Mouse (Mus musculus) brown adipose tissue, adult 24 weeks (tissue): ENCODE data around the gene 1700016H13Rik. TPM values are rescaled to one million over a fixed set of nuclear protein-coding genes. Genes with fewer than 3 reads are reported as not detected.

Experiments
- H3K27ac ChIP-seq: fragments of 200-500 bp; replicated peaks from 2 replicates; pipeline ENCODE4 v1.5.1; 2012; ENCODE audit warnings: low read depth, mild to moderate bottlenecking, low read length
- H3K4me1 ChIP-seq: fragments of 200-500 bp; 2 replicates; pipeline ENCODE4 v1.6.1; 2012; ENCODE audit warnings: low read length, mixed read lengths; ENCODE audit not compliant: control insufficient read depth, insufficient read depth, insufficient read length
- H3K4me3 ChIP-seq: fragments of 200-500 bp; 2 replicates; pipeline ENCODE4 v1.5.1; 2012; ENCODE audit warnings: low read depth, mild to moderate bottlenecking, low read length, moderate library complexity; ENCODE audit not compliant: insufficient read depth
- polyA plus RNA-seq: library from polyadenylated mRNA; stranded (reverse); fragments of >200 nt; gene quantifications from 2 replicates; pipeline ENCODE4 v1.2.4, GENCODE M21; 2012; ENCODE audit not compliant: missing spikeins, insufficient read depth, insufficient read length

Gene 1700016H13Rik
- polyA plus RNA-seq, 1 experiment: not detected

DNA sequence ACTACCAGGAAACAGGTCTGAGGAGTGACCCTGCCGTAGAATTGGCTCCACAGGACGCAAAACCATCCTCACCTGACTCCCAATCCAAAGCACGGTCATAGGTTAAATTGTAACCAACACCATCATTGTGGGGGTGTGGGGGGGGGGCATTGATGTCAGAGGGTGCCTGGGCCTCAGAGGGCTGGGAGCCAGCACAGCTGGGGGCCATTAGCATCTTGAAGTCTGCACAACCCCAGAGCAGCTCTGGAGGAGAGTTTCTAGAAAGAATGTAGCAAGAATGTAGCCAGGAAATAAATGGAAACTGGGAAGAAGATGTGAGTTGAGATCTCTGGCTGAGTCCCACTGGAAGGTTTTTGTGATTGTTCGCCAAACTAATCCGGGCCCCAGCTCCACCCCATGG lies 56.9 kb downstream of the 1700016H13Rik start:
- Histone ChIP-seq H3K4me3 (no peak overlapping the region), H3K4me1 (no peaks in the 10 kb centered on the region), H3K27ac (no peak overlapping the region)

DNA sequence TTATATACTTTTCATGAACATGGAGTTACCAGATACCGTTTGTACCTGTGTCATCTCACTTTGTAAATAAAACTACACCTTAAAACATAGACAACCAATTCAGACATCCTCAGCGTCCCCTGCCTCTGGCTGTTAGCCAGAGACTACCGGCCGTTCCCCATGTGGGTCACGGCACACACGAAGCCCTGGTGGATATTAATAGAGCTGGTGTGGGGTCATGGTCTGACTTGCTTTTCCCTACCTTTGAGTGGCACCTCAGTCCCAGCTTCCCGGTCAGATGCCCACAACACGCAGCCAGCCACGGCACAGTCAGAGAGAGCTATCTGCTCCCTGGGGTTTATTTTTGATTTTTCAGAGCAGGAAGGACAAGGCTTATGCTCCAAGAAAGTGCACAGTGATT lies 57.5 kb downstream of the 1700016H13Rik start:
- no peak overlapping the region for H3K4me3 ChIP-seq

More for the DNA sequence above, 57.5 kb downstream of the 1700016H13Rik start:
- H3K27ac ChIP-seq: no peak overlapping the region
- no peaks in the 10 kb centered on the region for H3K4me1 ChIP-seq

Other genes starting within 250 kb of the 1700016H13Rik start
- 0.83 and 1.1 TPM in 2 replicates for gene Ptpn13, start 230.8 kb downstream of the 1700016H13Rik start, polyA plus RNA-seq
- gene Slc10a6, start 26.6 kb downstream of the 1700016H13Rik start, polyA plus RNA-seq: 1.0 TPM in 1 of 2 replicates, not detected in the other
- 8.8 and 9.1 TPM in 2 replicates for gene Aff1, start 36.4 kb upstream of the 1700016H13Rik start, polyA plus RNA-seq